Mouse (Mus musculus): ENCODE data around the gene Actl6a. TPM values are rescaled to one million over a fixed set of nuclear protein-coding genes. Genes with fewer than 3 reads are reported as not detected.
"Not testable (repeated sequence)": the region's sequence is repeated elsewhere in the genome, so short reads cannot be mapped to it uniquely, and the experiment has no call there.

Gene Actl6a
- polyA plus RNA-seq, 1 experiment from 2014 or later = 105 TPM

GRCm38 (mm10) chr3:32724191-32724590 is 18.1 kb downstream of the Actl6a start:
- ATAC-seq (ENCODE audit: insufficient number of reproducible peaks, low FRiP score) = no peak
- H3K4me3 ChIP-seq = no peak overlapping the region
- H3K9me3 ChIP-seq (replicated peaks) = 0 out of 2 replicates have a peak, but pooled peaks cover 3% of the 10 kb centered on the region
- no peak overlapping the region for H3K9ac ChIP-seq
- no peak overlapping the region for H3K27ac ChIP-seq (ENCODE audit: poor library complexity, severe bottlenecking)
- H3K4me1 ChIP-seq (replicated peaks) = no peaks in the 10 kb centered on the region
- H3K4me2 ChIP-seq = no peak overlapping the region
- 94% methylated on average over 7 of the region's 7 CpGs for WGBS
- no peaks in the 10 kb centered on the region for H3K27me3 ChIP-seq (replicated peaks)
- peaks cover 83% of the 10 kb centered on the region for H3K36me3 ChIP-seq

- ATAC-seq (ENCODE audit: insufficient number of reproducible peaks, low FRiP score) = no peak
- no peak overlapping the region for H3K4me2 ChIP-seq
Observed at GRCm38 (mm10) chr3:32725951-32726350, 19.9 kb downstream of the Actl6a start.

GRCm38 (mm10) chr3:32727861-32728260 is 21.8 kb downstream of the Actl6a start:
- Histone ChIP-seq H3K9ac (no peak overlapping the region), H3K9me3 (replicated peaks) (0 out of 2 replicates have a peak, but pooled peaks cover 3% of the 10 kb centered on the region), H3K4me3 (no peak overlapping the region), H3K27ac (ENCODE audit: poor library complexity, severe bottlenecking) (no peak overlapping the region), H3K27me3 (replicated peaks) (no peaks in the 10 kb centered on the region), H3K4me2 (no peak overlapping the region), H3K36me3 (peaks cover 89% of the 10 kb centered on the region), H3K4me1 (replicated peaks) (no peaks in the 10 kb centered on the region)
- no peak for ATAC-seq (ENCODE audit: insufficient number of reproducible peaks, low FRiP score)
- WGBS = 94% methylated on average over 4 of the region's 4 CpGs

More at GRCm38 (mm10) chr3:32725951-32726350, 19.9 kb downstream of the Actl6a start:
- Histone ChIP-seq H3K4me1 (replicated peaks) (no peaks in the 10 kb centered on the region), H3K27me3 (replicated peaks) (no peaks in the 10 kb centered on the region), H3K9me3 (replicated peaks) (0 out of 2 replicates have a peak, but pooled peaks cover 3% of the 10 kb centered on the region), H3K9ac (no peak overlapping the region), H3K4me3 (no peak overlapping the region), H3K36me3 (peaks cover 85% of the 10 kb centered on the region), H3K27ac (ENCODE audit: poor library complexity, severe bottlenecking) (no peak overlapping the region)
- WGBS = 85% methylated on average over 5 of the region's 5 CpGs

- H3K36me3 ChIP-seq = peaks cover 30% of the 10 kb centered on the region
Observed at GRCm38 (mm10) chr3:32736244-32737171, 30.4 kb downstream of the Actl6a start, which contains the start of gene Ndufb5. TSS of gene Ndufb5 (plus strand) at chr3:32736990.

GRCm38 (mm10) chr3:32737172-32737655 is 31.1 kb downstream of the Actl6a start, which contains the start of gene Mrpl47:
TSS of gene Mrpl47 (minus strand) at chr3:32737605.
- Histone ChIP-seq H3K4me2 (peak within 1 kb of the TSS; percentile 71), H3K4me1 (replicated peaks) (peaks cover 20% of the 10 kb centered on the region), H3K27ac (ENCODE audit: poor library complexity, severe bottlenecking) (peak within 1 kb of the TSS; percentile 93), H3K9me3 (replicated peaks) (no peaks in the 10 kb centered on the region), H3K27me3 (replicated peaks) (no peaks in the 10 kb centered on the region), H3K36me3 (peaks cover 30% of the 10 kb centered on the region), H3K9ac (peak within 1 kb of the TSS; percentile 91), H3K4me3 (peak within 1 kb of the TSS; percentile 93)
- under 1% methylated on average over 31 of the region's 31 CpGs for WGBS
- peak; percentile 48 for ATAC-seq (ENCODE audit: insufficient number of reproducible peaks, low FRiP score)

More at GRCm38 (mm10) chr3:32736244-32737171, 30.4 kb downstream of the Actl6a start, which contains the start of gene Ndufb5:
- Histone ChIP-seq H3K4me1 (replicated peaks) (peaks cover 20% of the 10 kb centered on the region), H3K27ac (ENCODE audit: poor library complexity, severe bottlenecking) (peak within 1 kb of the TSS; percentile 93), H3K4me3 (peak within 1 kb of the TSS; percentile 93), H3K27me3 (replicated peaks) (no peaks in the 10 kb centered on the region), H3K4me2 (peak within 1 kb of the TSS; percentile 71), H3K9me3 (replicated peaks) (no peaks in the 10 kb centered on the region), H3K9ac (peak within 1 kb of the TSS; percentile 91)
- peak; percentile 97 for ATAC-seq (ENCODE audit: insufficient number of reproducible peaks, low FRiP score)
- WGBS = under 1% methylated on average over 62 of the region's 62 CpGs

- WGBS = 90% methylated on average over 5 of the region's 5 CpGs
- Histone ChIP-seq H3K4me1 (replicated peaks) (peaks cover 20% of the 10 kb centered on the region), H3K9ac (no peak overlapping the region), H3K4me2 (peak overlapping the region; percentile 71), H3K4me3 (no peak overlapping the region), H3K27me3 (replicated peaks) (no peaks in the 10 kb centered on the region), H3K36me3 (peaks cover 30% of the 10 kb centered on the region), H3K27ac (ENCODE audit: poor library complexity, severe bottlenecking) (no peak overlapping the region), H3K9me3 (replicated peaks) (no peaks in the 10 kb centered on the region)
- ATAC-seq (ENCODE audit: insufficient number of reproducible peaks, low FRiP score) = no peak
Observed at GRCm38 (mm10) chr3:32738549-32738948, 32.5 kb downstream of the Actl6a start.

GRCm38 (mm10) chr3:32742276-32742780 is 36.2 kb downstream of the Actl6a start:
- H3K4me3 ChIP-seq = no peak overlapping the region
- H3K27ac ChIP-seq (ENCODE audit: poor library complexity, severe bottlenecking) = no peak overlapping the region
- peaks cover 53% of the 10 kb centered on the region for H3K36me3 ChIP-seq
- no peak for ATAC-seq (ENCODE audit: insufficient number of reproducible peaks, low FRiP score)
- H3K27me3 ChIP-seq (replicated peaks) = no peaks in the 10 kb centered on the region
- H3K9me3 ChIP-seq (replicated peaks) = 0 out of 2 replicates have a peak, but pooled peaks cover 4% of the 10 kb centered on the region
- H3K4me1 ChIP-seq (replicated peaks) = peaks cover 25% of the 10 kb centered on the region
- no peak overlapping the region for H3K9ac ChIP-seq
- H3K4me2 ChIP-seq = no peak overlapping the region
- WGBS = 76% methylated on average over 2 of the region's 2 CpGs

- Histone ChIP-seq H3K9ac (no peak overlapping the region), H3K4me3 (no peak overlapping the region), H3K27me3 (replicated peaks) (no peaks in the 10 kb centered on the region), H3K4me1 (replicated peaks) (peaks cover 8% of the 10 kb centered on the region; the same call in 1 of the 2 replicates), H3K27ac (ENCODE audit: poor library complexity, severe bottlenecking) (no peak overlapping the region), H3K36me3 (peaks cover 72% of the 10 kb centered on the region), H3K4me2 (no peak overlapping the region), H3K9me3 (replicated peaks) (0 out of 2 replicates have a peak, but pooled peaks cover 4% of the 10 kb centered on the region)
- WGBS = 91% methylated on average over 6 of the region's 6 CpGs
- no peak for ATAC-seq (ENCODE audit: insufficient number of reproducible peaks, low FRiP score)
Observed at GRCm38 (mm10) chr3:32745001-32745400, 38.9 kb downstream of the Actl6a start.

GRCm38 (mm10) chr3:32745426-32745825 is 39.3 kb downstream of the Actl6a start:
- not testable (repeated sequence) for H3K4me1 ChIP-seq (replicated peaks); H3K27me3 ChIP-seq (replicated peaks); ATAC-seq (ENCODE audit: insufficient number of reproducible peaks, low FRiP score); H3K27ac ChIP-seq (ENCODE audit: poor library complexity, severe bottlenecking); H3K9ac ChIP-seq; H3K4me3 ChIP-seq; H3K9me3 ChIP-seq (replicated peaks); H3K4me2 ChIP-seq
- H3K36me3 ChIP-seq = peaks cover 76% of the 10 kb centered on the region

GRCm38 (mm10) chr3:32748384-32748783 is 42.3 kb downstream of the Actl6a start:
- Histone ChIP-seq H3K27me3 (replicated peaks) (no peaks in the 10 kb centered on the region), H3K36me3 (peaks cover 84% of the 10 kb centered on the region), H3K9me3 (replicated peaks) (0 out of 2 replicates have a peak, but pooled peaks cover 4% of the 10 kb centered on the region), H3K27ac (ENCODE audit: poor library complexity, severe bottlenecking) (no peak overlapping the region), H3K9ac (no peak overlapping the region), H3K4me1 (replicated peaks) (peaks cover 8% of the 10 kb centered on the region; the same call in 1 of the 2 replicates), H3K4me3 (no peak overlapping the region), H3K4me2 (no peak overlapping the region)
- no peak for ATAC-seq (ENCODE audit: insufficient number of reproducible peaks, low FRiP score)
- whole genome bisulfite sequencing = 86% methylated on average over 9 of the region's 9 CpGs
